In genomic region chr16:7359043-7359442, GRCm38 (mm10) we compare ENCODE assay signal across 23 mouse cellular contexts.
DNase-seq lines count a peak whose midpoint lies in the region; ATAC-seq and TF ChIP-seq lines count a peak whose summit lies in the region.
"Had no signal": no experiment of that assay in that cellular context is flagged by ENCODE, and none has a peak within 500 bp of the region (broad histone marks: within the 10 kb centered on the region; RNA-seq: fewer than 3 reads in every experiment).

No protein-coding gene starts in this region.

- H3K4me1 ChIP-seq in forebrain, embryonic 13.5 days, result peaks cover 11% of the 10 kb centered on the region
- no peaks in the 10 kb centered on the region for H3K4me1 ChIP-seq in forebrain, postnatal 0 days (ENCODE audit: insufficient read depth)
- H3K4me1 ChIP-seq in hindbrain, embryonic 10.5 days (replicated peaks), result peaks cover 19% of the 10 kb centered on the region
- H3K4me1 ChIP-seq in hindbrain, embryonic 16.5 days (ENCODE audit: control insufficient read depth, insufficient read depth, low read depth, low read length), result no peaks in the 10 kb centered on the region
- H3K4me1 ChIP-seq in midbrain, embryonic 11.5 days (ENCODE audit: control insufficient read depth, insufficient read depth, low read length), result peaks cover 4% of the 10 kb centered on the region; the same call in 1 of the 2 replicates
- peaks cover 8% of the 10 kb centered on the region; the same call in 1 of the 2 replicates for H3K4me1 ChIP-seq in midbrain, embryonic 15.5 days
- H3K4me1 ChIP-seq: embryonic facial prominence, embryonic 15.5 days; heart, embryonic 12.5 days; intestine, embryonic 15.5 days had no signal

- no peaks in the 10 kb centered on the region for H3K9me3 ChIP-seq in forebrain, embryonic 13.5 days (replicated peaks)
- H3K9me3 ChIP-seq in forebrain, postnatal 0 days (ENCODE audit: low read length), result no peaks in the 10 kb centered on the region
- no peaks in the 10 kb centered on the region for H3K9me3 ChIP-seq in hindbrain, embryonic 10.5 days
- H3K9me3 ChIP-seq in hindbrain, embryonic 16.5 days (ENCODE audit: control insufficient read depth, low read length), result no peaks in the 10 kb centered on the region
- no peaks in the 10 kb centered on the region for H3K9me3 ChIP-seq in midbrain, embryonic 11.5 days (ENCODE audit: control insufficient read depth, low read length)
- no peaks in the 10 kb centered on the region for H3K9me3 ChIP-seq in midbrain, embryonic 15.5 days
- H3K9me3 ChIP-seq: embryonic facial prominence, embryonic 15.5 days; forebrain, embryonic 12.5 days; heart, embryonic 12.5 days; intestine, embryonic 15.5 days had no signal

- H3K4me3 ChIP-seq in forebrain, embryonic 13.5 days, result no peak overlapping the region
- no peak overlapping the region for H3K4me3 ChIP-seq in forebrain, postnatal 0 days (ENCODE audit: low read depth, low read length)
- H3K4me3 ChIP-seq in hindbrain, embryonic 10.5 days, result no peak overlapping the region
- H3K4me3 ChIP-seq in hindbrain, embryonic 16.5 days (ENCODE audit: low read length), result no peak overlapping the region
- H3K4me3 ChIP-seq in midbrain, embryonic 11.5 days (ENCODE audit: low read depth, low read length), result no peak overlapping the region
- H3K4me3 ChIP-seq in midbrain, embryonic 15.5 days, result no peak overlapping the region
- H3K4me3 ChIP-seq: embryonic facial prominence, embryonic 15.5 days; erythroblast, embryonic 14.5 days; forebrain, embryonic 12.5 days; gastrocnemius, adult 2 months; heart, embryonic 12.5 days; intestine, embryonic 15.5 days had no signal

- H3K4me2 ChIP-seq in forebrain, embryonic 13.5 days, result no peak overlapping the region
- H3K4me2 ChIP-seq in forebrain, postnatal 0 days (ENCODE audit: low read depth), result no peak overlapping the region
- H3K4me2 ChIP-seq in hindbrain, embryonic 16.5 days (ENCODE audit: low read length), result no peak overlapping the region
- H3K4me2 ChIP-seq in midbrain, embryonic 11.5 days, result no peak overlapping the region
- no peak overlapping the region for H3K4me2 ChIP-seq in midbrain, embryonic 15.5 days
- H3K4me2 ChIP-seq: embryonic facial prominence, embryonic 15.5 days; forebrain, embryonic 12.5 days; heart, embryonic 12.5 days; intestine, embryonic 15.5 days had no signal

- peaks cover 11% of the 10 kb centered on the region; the same call in 1 of the 2 replicates for H3K27me3 ChIP-seq in forebrain, embryonic 13.5 days
- H3K27me3 ChIP-seq in forebrain, postnatal 0 days (ENCODE audit: insufficient read depth, low read length), result no peaks in the 10 kb centered on the region
- H3K27me3 ChIP-seq in hindbrain, embryonic 10.5 days (ENCODE audit: insufficient read depth, poor library complexity, severe bottlenecking), result no peaks in the 10 kb centered on the region
- no peaks in the 10 kb centered on the region for H3K27me3 ChIP-seq in hindbrain, embryonic 16.5 days (replicated peaks; ENCODE audit: control insufficient read depth, insufficient read depth, low read length)
- no peaks in the 10 kb centered on the region for H3K27me3 ChIP-seq in midbrain, embryonic 11.5 days (ENCODE audit: control insufficient read depth, insufficient read depth, low read length)
- no peaks in the 10 kb centered on the region for H3K27me3 ChIP-seq in midbrain, embryonic 15.5 days (replicated peaks)
- H3K27me3 ChIP-seq: embryonic facial prominence, embryonic 15.5 days; heart, embryonic 12.5 days; intestine, embryonic 15.5 days had no signal

- 35% methylated on average over 5 of the region's 5 CpGs for WGBS in forebrain, embryonic 13.5 days
- 27% methylated on average over 5 of the region's 5 CpGs for WGBS in forebrain, postnatal 0 days
- 55% methylated on average over 5 of the region's 5 CpGs for WGBS in hindbrain, embryonic 10.5 days
- WGBS in hindbrain, embryonic 16.5 days, result 46% methylated on average over 5 of the region's 5 CpGs
- 56% methylated on average over 5 of the region's 5 CpGs for WGBS in midbrain, embryonic 11.5 days
- 27% methylated on average over 5 of the region's 5 CpGs for WGBS in midbrain, embryonic 15.5 days

- no peak overlapping the region for H3K27ac ChIP-seq in forebrain, embryonic 13.5 days
- no peak overlapping the region for H3K27ac ChIP-seq in forebrain, postnatal 0 days (ENCODE audit: low read depth, low read length)
- H3K27ac ChIP-seq in hindbrain, embryonic 10.5 days, result peak overlapping the region; percentile 66; the same call in 1 of the 2 replicates
- no peak overlapping the region for H3K27ac ChIP-seq in hindbrain, embryonic 16.5 days (ENCODE audit: low read depth, low read length)
- no peak overlapping the region; the same call in 1 of the 2 replicates for H3K27ac ChIP-seq in midbrain, embryonic 11.5 days (ENCODE audit: low read depth, low read length)
- H3K27ac ChIP-seq in midbrain, embryonic 15.5 days, result no peak overlapping the region
- H3K27ac ChIP-seq: embryonic facial prominence, embryonic 15.5 days; forebrain, embryonic 12.5 days; gastrocnemius, adult 2 months; intestine, embryonic 15.5 days had no signal

- ATAC-seq in forebrain, embryonic 13.5 days, result peak; percentile 70
- no peak for ATAC-seq in forebrain, postnatal 0 days
- no peak for ATAC-seq in hindbrain, embryonic 16.5 days
- ATAC-seq in midbrain, embryonic 11.5 days (ENCODE audit: low FRiP score), result 0 out of 2 replicates have a peak, but pooled peaks have one; percentile 61
- no peak for ATAC-seq in midbrain, embryonic 15.5 days (replicated peaks)
- ATAC-seq: CD4-positive, CD25-positive, alpha-beta regulatory T cell, adult 4 months; intestine, embryonic 15.5 days had no signal

- TF ChIP-seq CTCF in forebrain, postnatal 0 days (IDR thresholded peaks at IDR 0.05; ENCODE audit: low read depth), result no peak

- no peak for DNase-seq in forebrain, postnatal 0 days
- no peak for DNase-seq in hindbrain, embryonic 10.5 days (ENCODE audit: low spot score)
- no peak for DNase-seq in midbrain, embryonic 11.5 days (ENCODE audit: low spot score, missing footprints)
- DNase-seq in lung, adult 18-20 months, result no peak
- DNase-seq: adrenal gland, adult 8-10 months; adrenal gland, postnatal 36 days; B cell, adult 2 months; cerebellum, adult 11 months; cerebellum, adult 8-10 months; cerebellum, postnatal 14 days; embryo, embryonic 11 days; gastrocnemius, adult 2 months; gastrocnemius, postnatal 25 days had no signal

- no peak overlapping the region for H3K9ac ChIP-seq in forebrain, embryonic 13.5 days
- H3K9ac ChIP-seq in forebrain, postnatal 0 days, result no peak overlapping the region
- no peak overlapping the region for H3K9ac ChIP-seq in hindbrain, embryonic 16.5 days (ENCODE audit: low read depth, low read length)
- no peak overlapping the region for H3K9ac ChIP-seq in midbrain, embryonic 11.5 days (ENCODE audit: low read length)
- H3K9ac ChIP-seq in midbrain, embryonic 15.5 days, result no peak overlapping the region
- H3K9ac ChIP-seq: embryonic facial prominence, embryonic 15.5 days; forebrain, embryonic 12.5 days; heart, embryonic 12.5 days; intestine, embryonic 15.5 days had no signal

- H3K36me3 ChIP-seq in forebrain, embryonic 13.5 days (ENCODE audit: poor library complexity, severe bottlenecking), result no peaks in the 10 kb centered on the region
- H3K36me3 ChIP-seq in forebrain, postnatal 0 days (ENCODE audit: insufficient read depth), result no peaks in the 10 kb centered on the region
- no peaks in the 10 kb centered on the region for H3K36me3 ChIP-seq in hindbrain, embryonic 10.5 days
- no peaks in the 10 kb centered on the region for H3K36me3 ChIP-seq in hindbrain, embryonic 16.5 days (ENCODE audit: control insufficient read depth, insufficient read depth, low read length)
- H3K36me3 ChIP-seq in midbrain, embryonic 11.5 days (ENCODE audit: control insufficient read depth, insufficient read depth, low read length), result no peaks in the 10 kb centered on the region
- no peaks in the 10 kb centered on the region for H3K36me3 ChIP-seq in midbrain, embryonic 15.5 days (replicated peaks)
- H3K36me3 ChIP-seq: embryonic facial prominence, embryonic 15.5 days; forebrain, embryonic 12.5 days; G1E; heart, embryonic 12.5 days; intestine, embryonic 15.5 days had no signal

Comparison
In these comparisons a context has a peak if more than half of its experiments do, and no peak if none do; other contexts are left out.
1. ATAC-seq: peak in forebrain, embryonic 13.5 days (single experiment) and midbrain, embryonic 11.5 days (single experiment); none in forebrain, postnatal 0 days (single experiment), hindbrain, embryonic 16.5 days (single experiment) and midbrain, embryonic 15.5 days (single experiment).